Mouse (Mus musculus) MN1 (cell line): ENCODE results near the gene Eif3i.

Experiments
- DNase-seq: peaks from one replicate; pipeline ENCODE4 v3.0.0-alpha.2; 2016; ENCODE audit warnings: low spot score

The Eif3i gene

GRCm38 (mm10) chr4:129618786-129619691, 18.6 kb upstream of the Eif3i start, which contains the start of gene Iqcc:
Gene Iqcc, minus strand, starts transcription at chr4:129619099.
- peak; percentile 92 for DNase-seq

- DNase-seq, result no peak
These were observed 17.6 kb upstream of the Eif3i start for GRCm38 (mm10) chr4:129618031-129618430.

- DNase-seq, result no peak
These were observed 16.7 kb upstream of the Eif3i start for GRCm38 (mm10) chr4:129617121-129617641.

GRCm38 (mm10) chr4:129616631-129617030, 16.2 kb upstream of the Eif3i start:
- no peak for DNase-seq

- no peak for DNase-seq
These were observed 15.4 kb upstream of the Eif3i start for GRCm38 (mm10) chr4:129615801-129616290.

- DNase-seq, result peak; percentile 74
These were observed 13.6 kb upstream of the Eif3i start, which contains the start of gene Dcdc2b for GRCm38 (mm10) chr4:129614093-129614492. Gene Dcdc2b, minus strand, starts transcription at chr4:129614257.

- DNase-seq, result no peak
These were observed 10.0 kb upstream of the Eif3i start for GRCm38 (mm10) chr4:129610472-129610871.

GRCm38 (mm10) chr4:129610026-129610425, 9.6 kb upstream of the Eif3i start:
- DNase-seq, result no peak

GRCm38 (mm10) chr4:129609139-129609631, 8.7 kb upstream of the Eif3i start:
- DNase-seq, result no peak

GRCm38 (mm10) chr4:129608426-129609025, 8.1 kb upstream of the Eif3i start:
- DNase-seq, result peak; percentile 85

- no peak for DNase-seq
These were observed 11.6 kb downstream of the Eif3i start for GRCm38 (mm10) chr4:129588865-129589264.

GRCm38 (mm10) chr4:129586943-129587342, 13.5 kb downstream of the Eif3i start:
- no peak for DNase-seq

- no peak for DNase-seq
These were observed 14.7 kb downstream of the Eif3i start for GRCm38 (mm10) chr4:129585773-129586172.

- peak; percentile 55 for DNase-seq
These were observed 15.4 kb downstream of the Eif3i start for GRCm38 (mm10) chr4:129584884-129585608.

- no peak for DNase-seq
These were observed 16.1 kb downstream of the Eif3i start for GRCm38 (mm10) chr4:129584370-129584769.

- DNase-seq, result no peak
These were observed 18.2 kb downstream of the Eif3i start for GRCm38 (mm10) chr4:129582251-129582650.

- no peak for DNase-seq
These were observed 20.1 kb downstream of the Eif3i start for GRCm38 (mm10) chr4:129580347-129580746.

- no peak for DNase-seq
These were observed 22.0 kb downstream of the Eif3i start, which contains the start of gene Fam167b for GRCm38 (mm10) chr4:129578466-129578865. Gene Fam167b, minus strand, starts transcription at chr4:129578549.

GRCm38 (mm10) chr4:129577688-129578087, 22.8 kb downstream of the Eif3i start:
- DNase-seq, result no peak

GRCm38 (mm10) chr4:129576863-129577491, 23.5 kb downstream of the Eif3i start:
- peak; percentile 64 for DNase-seq

GRCm38 (mm10) chr4:129575171-129575844, 25.1 kb downstream of the Eif3i start:
- DNase-seq, result no peak
